ENCODE assay signal across 9 mouse cellular contexts in genomic region chr13:6059515-6060228, GRCm38 (mm10).
A peak's percentile ranks its signal among the peaks of the same experiment; 100 is the strongest.
DNase-seq lines count a peak whose midpoint lies in the region; ATAC-seq and TF ChIP-seq lines count a peak whose summit lies in the region.
"Had no signal": no experiment of that assay in that cellular context is flagged by ENCODE, and none has a peak within 500 bp of the region (broad histone marks: within the 10 kb centered on the region; RNA-seq: fewer than 3 reads in every experiment).

No protein-coding gene starts in this region.

- DNase-seq in urinary bladder, postnatal 14 days (ENCODE audit: low spot score), result peak; percentile 56
- no peak for DNase-seq in urinary bladder, adult 2 months (ENCODE audit: low spot score)
- DNase-seq in forebrain, postnatal 0 days, result peak; percentile 18
- DNase-seq in kidney, adult 11 months, result peak; percentile 54
- DNase-seq in retina, postnatal 7 days (ENCODE audit: low read depth, low spot score), result peak; percentile 25
- DNase-seq in frontal cortex, postnatal 10 days (ENCODE audit: low spot score in 2 of 2), result no peak

- H3K9ac ChIP-seq in forebrain, postnatal 0 days, result no peak overlapping the region
- no peak overlapping the region for H3K9ac ChIP-seq in lung, embryonic 15.5 days

- H3K27ac ChIP-seq in forebrain, postnatal 0 days (ENCODE audit: low read depth, low read length), result no peak overlapping the region
- 0 out of 2 replicates have a peak overlapping the region, but pooled peaks have one; percentile 11 for H3K27ac ChIP-seq in lung, embryonic 15.5 days

- peak; percentile 34; the same call in 1 of the 2 replicates for ATAC-seq in forebrain, postnatal 0 days
- ATAC-seq in lung, embryonic 15.5 days (ENCODE audit: borderline replicate concordance, extremely low read depth, low FRiP score, low TSS enrichment), result peak; percentile 93
- no peak for ATAC-seq in cerebellum, adult (ENCODE audit: insufficient number of reproducible peaks, low FRiP score, low TSS enrichment)

- H3K27me3 ChIP-seq in forebrain, postnatal 0 days (ENCODE audit: insufficient read depth, low read length), result no peaks in the 10 kb centered on the region
- no peaks in the 10 kb centered on the region for H3K27me3 ChIP-seq in lung, embryonic 15.5 days
- H3K27me3 ChIP-seq: megakaryocyte, embryonic 14.5 days had no signal

- H3K4me1 ChIP-seq in forebrain, postnatal 0 days (ENCODE audit: insufficient read depth), result peaks cover 6% of the 10 kb centered on the region; the same call in 1 of the 2 replicates
- H3K4me1 ChIP-seq in lung, embryonic 15.5 days, result peaks cover 11% of the 10 kb centered on the region
- H3K4me1 ChIP-seq: megakaryocyte, embryonic 14.5 days had no signal

- no peaks in the 10 kb centered on the region for H3K36me3 ChIP-seq in forebrain, postnatal 0 days (ENCODE audit: insufficient read depth)
- H3K36me3 ChIP-seq in lung, embryonic 15.5 days, result no peaks in the 10 kb centered on the region

- no peaks in the 10 kb centered on the region for H3K9me3 ChIP-seq in forebrain, postnatal 0 days (ENCODE audit: low read length)
- no peaks in the 10 kb centered on the region for H3K9me3 ChIP-seq in lung, embryonic 15.5 days

- H3K4me2 ChIP-seq in forebrain, postnatal 0 days (ENCODE audit: low read depth), result no peak overlapping the region
- H3K4me2 ChIP-seq in lung, embryonic 15.5 days, result no peak overlapping the region

- H3K4me3 ChIP-seq in forebrain, postnatal 0 days (ENCODE audit: low read depth, low read length), result no peak overlapping the region
- no peak overlapping the region for H3K4me3 ChIP-seq in lung, embryonic 15.5 days
- H3K4me3 ChIP-seq: megakaryocyte, embryonic 14.5 days had no signal

- 12% methylated on average over 6 of the region's 6 CpGs for WGBS in forebrain, postnatal 0 days
- 19% methylated on average over 6 of the region's 6 CpGs for WGBS in lung, embryonic 15.5 days

- TF ChIP-seq CTCF in forebrain, postnatal 0 days (IDR thresholded peaks at IDR 0.05; ENCODE audit: low read depth), result no peak

Comparison
In these comparisons a context has a peak if more than half of its experiments do, and no peak if none do; other contexts are left out.
1. DNase-seq: peak in urinary bladder, postnatal 14 days (single experiment), forebrain, postnatal 0 days (single experiment), kidney, adult 11 months (single experiment) and retina, postnatal 7 days (single experiment); none in urinary bladder, adult 2 months (single experiment) and frontal cortex, postnatal 10 days (0 of 2).